In genomic region chr17:24907591-24907990, GRCm38 (mm10) we compare ENCODE assay signal across 12 mouse cellular contexts.
"Had no signal": no experiment of that assay in that cellular context is flagged by ENCODE, and none has a peak within 500 bp of the region (broad histone marks: within the 10 kb centered on the region; RNA-seq: fewer than 3 reads in every experiment).

No protein-coding gene starts in this region.

- H3K27me3 ChIP-seq: midbrain, embryonic 12.5 days; neural tube, embryonic 13.5 days; stomach, embryonic 15.5 days had no signal

- H3K9ac ChIP-seq: midbrain, embryonic 12.5 days; neural tube, embryonic 13.5 days; stomach, embryonic 15.5 days had no signal

- H3K4me3 ChIP-seq: midbrain, embryonic 12.5 days; neural tube, embryonic 13.5 days; stomach, embryonic 15.5 days had no signal

- H3K9me3 ChIP-seq: midbrain, embryonic 12.5 days; neural tube, embryonic 13.5 days; stomach, embryonic 15.5 days had no signal

- H3K27ac ChIP-seq: midbrain, embryonic 12.5 days; neural tube, embryonic 13.5 days; stomach, embryonic 15.5 days had no signal

- H3K4me1 ChIP-seq: midbrain, embryonic 12.5 days; neural tube, embryonic 13.5 days; stomach, embryonic 15.5 days had no signal

- ATAC-seq: intestine, embryonic 16.5 days; midbrain, embryonic 16.5 days had no signal

- DNase-seq: kidney, adult 8-10 months; kidney, postnatal 25 days; layer of hippocampus, adult 9-11 months; lung, adult 18-20 months; retina, postnatal 1 day; right cerebral cortex, postnatal 14 days; thymus, postnatal 4 days had no signal

- H3K4me2 ChIP-seq: midbrain, embryonic 12.5 days; neural tube, embryonic 13.5 days; stomach, embryonic 15.5 days had no signal
